Mouse (Mus musculus): ENCODE measurements around the gene Hoxd11. TPM values are rescaled to one million over a fixed set of nuclear protein-coding genes. Genes with fewer than 3 reads are reported as not detected.
A peak's percentile ranks its signal among the peaks of the same experiment; 100 is the strongest.

Gene Hoxd11
- polyA plus RNA-seq, 1 experiment = not detected

GRCm38 (mm10) chr2:74685059-74685603 lies 5.8 kb downstream of the Hoxd11 start:
- H3K4me1 ChIP-seq (ENCODE audit: control insufficient read depth, insufficient read depth, low read length) = peaks cover 11% of the 10 kb centered on the region
- no peak for TF ChIP-seq CTCF (IDR thresholded peaks at IDR 0.05; ENCODE audit: control insufficient read depth, insufficient read depth, insufficient replicate concordance, low read depth, low read length)
- TF ChIP-seq POLR2A (IDR thresholded peaks at IDR 0.05; ENCODE audit: control insufficient read depth, low read depth, low read length) = no peak
- H3K36me3 ChIP-seq (ENCODE audit: control insufficient read depth, insufficient read depth, low read length) = no peaks in the 10 kb centered on the region
- no peak overlapping the region for H3K4me3 ChIP-seq (ENCODE audit: control insufficient read depth, low read depth, low read length)
- peaks cover 17% of the 10 kb centered on the region for H3K27me3 ChIP-seq (ENCODE audit: control insufficient read depth, insufficient read depth, low read length)
- H3K27ac ChIP-seq (ENCODE audit: control insufficient read depth, insufficient read depth, low read depth, low read length) = no peak overlapping the region

GRCm38 (mm10) chr2:74686301-74686987 lies 7.1 kb downstream of the Hoxd11 start:
- Histone ChIP-seq H3K27me3 (ENCODE audit: control insufficient read depth, insufficient read depth, low read length) (peaks cover 16% of the 10 kb centered on the region), H3K27ac (ENCODE audit: control insufficient read depth, insufficient read depth, low read depth, low read length) (no peak overlapping the region), H3K4me3 (ENCODE audit: control insufficient read depth, low read depth, low read length) (no peak overlapping the region), H3K4me1 (ENCODE audit: control insufficient read depth, insufficient read depth, low read length) (peaks cover 12% of the 10 kb centered on the region), H3K36me3 (ENCODE audit: control insufficient read depth, insufficient read depth, low read length) (no peaks in the 10 kb centered on the region)
- TF ChIP-seq CTCF (IDR thresholded peaks at IDR 0.05; ENCODE audit: control insufficient read depth, insufficient read depth, insufficient replicate concordance, low read depth, low read length) (peak; percentile 17; the same call in 1 of the 2 replicates), POLR2A (IDR thresholded peaks at IDR 0.05; ENCODE audit: control insufficient read depth, low read depth, low read length) (no peak)

GRCm38 (mm10) chr2:74686988-74687697 lies 7.8 kb downstream of the Hoxd11 start:
- Histone ChIP-seq H3K4me3 (ENCODE audit: control insufficient read depth, low read depth, low read length) (no peak overlapping the region), H3K4me1 (ENCODE audit: control insufficient read depth, insufficient read depth, low read length) (peaks cover 10% of the 10 kb centered on the region), H3K27me3 (ENCODE audit: control insufficient read depth, insufficient read depth, low read length) (peaks cover 14% of the 10 kb centered on the region), H3K27ac (ENCODE audit: control insufficient read depth, insufficient read depth, low read depth, low read length) (no peak overlapping the region), H3K36me3 (ENCODE audit: control insufficient read depth, insufficient read depth, low read length) (no peaks in the 10 kb centered on the region)
- no peak for TF ChIP-seq CTCF (IDR thresholded peaks at IDR 0.05; ENCODE audit: control insufficient read depth, insufficient read depth, insufficient replicate concordance, low read depth, low read length)
- TF ChIP-seq POLR2A (IDR thresholded peaks at IDR 0.05; ENCODE audit: control insufficient read depth, low read depth, low read length) = no peak

- Histone ChIP-seq H3K4me3 (ENCODE audit: control insufficient read depth, low read depth, low read length) (no peak overlapping the region), H3K27me3 (ENCODE audit: control insufficient read depth, insufficient read depth, low read length) (peaks cover 16% of the 10 kb centered on the region), H3K4me1 (ENCODE audit: control insufficient read depth, insufficient read depth, low read length) (peaks cover 4% of the 10 kb centered on the region; the same call in 1 of the 2 replicates), H3K27ac (ENCODE audit: control insufficient read depth, insufficient read depth, low read depth, low read length) (no peak overlapping the region), H3K36me3 (ENCODE audit: control insufficient read depth, insufficient read depth, low read length) (no peaks in the 10 kb centered on the region)
- TF ChIP-seq POLR2A (IDR thresholded peaks at IDR 0.05; ENCODE audit: control insufficient read depth, low read depth, low read length) = no peak
- TF ChIP-seq CTCF (IDR thresholded peaks at IDR 0.05; ENCODE audit: control insufficient read depth, insufficient read depth, insufficient replicate concordance, low read depth, low read length) = no peak
Observed at GRCm38 (mm10) chr2:74687698-74688555, 8.6 kb downstream of the Hoxd11 start.

GRCm38 (mm10) chr2:74688795-74689573 lies 9.6 kb downstream of the Hoxd11 start:
- peaks cover 4% of the 10 kb centered on the region; the same call in 1 of the 2 replicates for H3K4me1 ChIP-seq (ENCODE audit: control insufficient read depth, insufficient read depth, low read length)
- H3K27ac ChIP-seq (ENCODE audit: control insufficient read depth, insufficient read depth, low read depth, low read length) = no peak overlapping the region; the same call in 1 of the 2 replicates
- no peak for TF ChIP-seq POLR2A (IDR thresholded peaks at IDR 0.05; ENCODE audit: control insufficient read depth, low read depth, low read length)
- peaks cover 17% of the 10 kb centered on the region for H3K27me3 ChIP-seq (ENCODE audit: control insufficient read depth, insufficient read depth, low read length)
- no peak overlapping the region for H3K4me3 ChIP-seq (ENCODE audit: control insufficient read depth, low read depth, low read length)
- H3K36me3 ChIP-seq (ENCODE audit: control insufficient read depth, insufficient read depth, low read length) = no peaks in the 10 kb centered on the region

GRCm38 (mm10) chr2:74689574-74690337 lies 10.4 kb downstream of the Hoxd11 start:
- H3K36me3 ChIP-seq (ENCODE audit: control insufficient read depth, insufficient read depth, low read length) = no peaks in the 10 kb centered on the region
- no peak overlapping the region; the same call in none of the 2 replicates for H3K27ac ChIP-seq (ENCODE audit: control insufficient read depth, insufficient read depth, low read depth, low read length)
- H3K4me3 ChIP-seq (ENCODE audit: control insufficient read depth, low read depth, low read length) = no peak overlapping the region
- peaks cover 4% of the 10 kb centered on the region; the same call in 1 of the 2 replicates for H3K4me1 ChIP-seq (ENCODE audit: control insufficient read depth, insufficient read depth, low read length)
- peaks cover 17% of the 10 kb centered on the region for H3K27me3 ChIP-seq (ENCODE audit: control insufficient read depth, insufficient read depth, low read length)
- TF ChIP-seq CTCF (IDR thresholded peaks at IDR 0.05; ENCODE audit: control insufficient read depth, insufficient read depth, insufficient replicate concordance, low read depth, low read length) = no peak
- TF ChIP-seq POLR2A (IDR thresholded peaks at IDR 0.05; ENCODE audit: control insufficient read depth, low read depth, low read length) = no peak
